In genomic region chr13:54565201-54565581, GRCm38 (mm10) we compare ENCODE assay signal across 7 mouse cellular contexts. TPM values are rescaled to one million over a fixed set of nuclear protein-coding genes. Genes with fewer than 3 reads are reported as not detected.
DNase-seq lines count a peak whose midpoint lies in the region; ATAC-seq lines count a peak whose summit lies in the region.

TSS of gene 4833439L19Rik (minus strand) at chr13:54565435.

- peak within 1 kb of the TSS; percentile 95 for H3K4me3 ChIP-seq in intestine, embryonic 16.5 days (ENCODE audit: low read length)
- H3K4me3 ChIP-seq in midbrain, embryonic 11.5 days (ENCODE audit: low read depth, low read length): peak within 1 kb of the TSS; percentile 92

- H3K36me3 ChIP-seq in intestine, embryonic 16.5 days (ENCODE audit: control insufficient read depth, insufficient read depth, low read length): peaks cover 12% of the 10 kb centered on the region; the same call in 1 of the 2 replicates
- peaks cover 3% of the 10 kb centered on the region for H3K36me3 ChIP-seq in midbrain, embryonic 11.5 days (ENCODE audit: control insufficient read depth, insufficient read depth, low read length)

- no peaks in the 10 kb centered on the region for H3K27me3 ChIP-seq in intestine, embryonic 16.5 days (replicated peaks; ENCODE audit: control insufficient read depth, insufficient read depth, low read length)
- no peaks in the 10 kb centered on the region for H3K27me3 ChIP-seq in midbrain, embryonic 11.5 days (ENCODE audit: control insufficient read depth, insufficient read depth, low read length)

- under 1% methylated on average over 27 of the region's 27 CpGs for WGBS in intestine, embryonic 16.5 days
- under 1% methylated on average over 24 of the region's 27 CpGs for WGBS in midbrain, embryonic 11.5 days

- H3K4me2 ChIP-seq in intestine, embryonic 16.5 days (ENCODE audit: low read depth, low read length): peak within 1 kb of the TSS; percentile 80
- peak within 1 kb of the TSS; percentile 81 for H3K4me2 ChIP-seq in midbrain, embryonic 11.5 days

- intact Hi-C loops in left cerebral cortex, postnatal 36 days (cut with DNase I): loop anchor here (10.0 kb wide), 1 partner anchor 100 kb away; the partner anchor contains the start of gene Thoc3

- ATAC-seq in intestine, embryonic 16.5 days: peak; percentile 95
- ATAC-seq in midbrain, embryonic 11.5 days (ENCODE audit: low FRiP score): peak; percentile 95

- peak; percentile 96 for DNase-seq in adrenal gland, adult 2 months
- DNase-seq in embryo, embryonic 11.5 days (ENCODE audit: low read depth, low spot score): peak; percentile 91
- peak; percentile 85 to 94 for DNase-seq in gastrocnemius, postnatal 4 days (ENCODE audit: low spot score in 2 of 2)
- peak; percentile 91 to 94 for DNase-seq in left cerebral cortex, postnatal 36 days (ENCODE audit: low spot score in 2 of 2)
- peak; percentile 99 for DNase-seq in midbrain, embryonic 11.5 days (ENCODE audit: low spot score, missing footprints)
- peak; percentile 93 for DNase-seq in skeletal muscle tissue, adult 2 months (ENCODE audit: low read depth, low spot score)

- peak within 1 kb of the TSS; percentile 97 for H3K9ac ChIP-seq in intestine, embryonic 16.5 days (ENCODE audit: low read depth, low read length)
- peak within 1 kb of the TSS; percentile 98 for H3K9ac ChIP-seq in midbrain, embryonic 11.5 days (ENCODE audit: low read length)

- H3K4me1 ChIP-seq in intestine, embryonic 16.5 days (ENCODE audit: control insufficient read depth, insufficient read depth, low read length): peaks cover 7% of the 10 kb centered on the region
- peaks cover 10% of the 10 kb centered on the region for H3K4me1 ChIP-seq in midbrain, embryonic 11.5 days (ENCODE audit: control insufficient read depth, insufficient read depth, low read length)

- H3K27ac ChIP-seq in intestine, embryonic 16.5 days (ENCODE audit: low read length): peak within 1 kb of the TSS; percentile 58
- peak within 1 kb of the TSS; percentile 53 for H3K27ac ChIP-seq in midbrain, embryonic 11.5 days (ENCODE audit: low read depth, low read length)

- no peaks in the 10 kb centered on the region for H3K9me3 ChIP-seq in intestine, embryonic 16.5 days (ENCODE audit: control insufficient read depth, low read length)
- no peaks in the 10 kb centered on the region for H3K9me3 ChIP-seq in midbrain, embryonic 11.5 days (ENCODE audit: control insufficient read depth, low read length)

RNA-seq across cellular contexts. Expression of gene 4833439L19Rik, which starts in this region (rescaled TPM):
- 100 to 1,000 TPM; 185 to 194 TPM for total RNA-seq in adrenal gland, adult 2 months (2021)
- 156 and 161 TPM in 2 replicates for polyA plus RNA-seq in adrenal gland, adult 2 months (2012; rRNA removed)
- total RNA-seq in gastrocnemius, postnatal 4 days (2021): 10 to 100 TPM; 87.7 to 93.8 TPM
- 126 and 127 TPM in 2 replicates for polyA plus RNA-seq in intestine, embryonic 16.5 days (2015; fragmentation: Nextera tagmentation; extraction: Ambion mirVana)
- 100 to 1,000 TPM; 135 to 140 TPM for total RNA-seq in left cerebral cortex, postnatal 36 days (2021)
- 263 and 264 TPM in 2 replicates for polyA plus RNA-seq in midbrain, embryonic 11.5 days (2014; fragmentation: Nextera tagmentation; extraction: Ambion mirVana)

Comparison
In these comparisons a context has a peak if more than half of its experiments do, and no peak if none do; other contexts are left out.
1. Peak in every context shown above with its lines: DNase-seq, ATAC-seq, H3K4me3 ChIP-seq and H3K27ac ChIP-seq.